Comparison of ENCODE assay signal across 8 mouse cellular contexts in genomic region chr1:134063086-134063772, GRCm38 (mm10). TPM values are rescaled to one million over a fixed set of nuclear protein-coding genes. Genes with fewer than 3 reads are reported as not detected.
A peak's percentile ranks its signal among the peaks of the same experiment; 100 is the strongest.
DNase-seq lines count a peak whose midpoint lies in the region; ATAC-seq and TF ChIP-seq lines count a peak whose summit lies in the region.

No protein-coding gene starts in this region.

- H3K9me3 ChIP-seq in intestine, postnatal 0 days (ENCODE audit: control insufficient read depth) = no peaks in the 10 kb centered on the region

- H3K79me2 ChIP-seq in liver, adult 2 months (ENCODE audit: control insufficient read depth, insufficient read depth, low read length) = no peaks in the 10 kb centered on the region

- 19% methylated on average over 33 of the region's 33 CpGs for WGBS in intestine, postnatal 0 days
- WGBS in liver, adult 2 months = 11% methylated on average over 33 of the region's 33 CpGs

- no peak for TF ChIP-seq POLR2A in liver, adult 2 months (IDR thresholded peaks at IDR 0.05; ENCODE audit: extremely low read depth, insufficient read depth, low read length)

- H3K27me3 ChIP-seq in intestine, postnatal 0 days (replicated peaks; ENCODE audit: control insufficient read depth, insufficient read depth, low read length) = no peaks in the 10 kb centered on the region
- H3K27me3 ChIP-seq in liver, adult 2 months (ENCODE audit: control insufficient read depth, insufficient read depth, low read length) = no peaks in the 10 kb centered on the region

- peak overlapping the region; percentile 79 for H3K27ac ChIP-seq in intestine, postnatal 0 days (ENCODE audit: low read depth, low read length)
- H3K27ac ChIP-seq in liver, adult 2 months (replicated peaks; ENCODE audit: insufficient read depth, low read depth, low read length) = peak overlapping the region; percentile 78

- H3K36me3 ChIP-seq in intestine, postnatal 0 days (ENCODE audit: control insufficient read depth, insufficient read depth) = no peaks in the 10 kb centered on the region
- H3K36me3 ChIP-seq in liver, adult 2 months (ENCODE audit: control insufficient read depth, insufficient read depth, low read length) = no peaks in the 10 kb centered on the region

- peaks cover 39% of the 10 kb centered on the region for H3K4me1 ChIP-seq in intestine, postnatal 0 days (replicated peaks; ENCODE audit: control insufficient read depth, insufficient read depth, low read length)
- H3K4me1 ChIP-seq in liver, adult 2 months (ENCODE audit: control insufficient read depth, insufficient read depth, low read length) = peaks cover 20% of the 10 kb centered on the region

- peak overlapping the region; percentile 22; the same call in 1 of the 2 replicates for H3K9ac ChIP-seq in intestine, postnatal 0 days (ENCODE audit: low read depth, low read length)
- H3K9ac ChIP-seq in liver, adult 2 months (ENCODE audit: low read depth, low read length) = peak overlapping the region; percentile 65

- H3K4me2 ChIP-seq in intestine, postnatal 0 days (replicated peaks; ENCODE audit: low read depth) = peak overlapping the region; percentile 30

- no peak for TF ChIP-seq CTCF in intestine, postnatal 0 days (IDR thresholded peaks at IDR 0.05; ENCODE audit: low read depth)
- no peak for TF ChIP-seq CTCF in liver, adult 2 months (IDR thresholded peaks at IDR 0.05; ENCODE audit: low read depth, low read length)

- peak; percentile 63 for DNase-seq in cerebellum, adult 11-12 months
- DNase-seq in cerebellum, adult 9-10 months = no peak
- peak; percentile 26 to 38 for DNase-seq in cerebellum, postnatal 36 days
- peak; percentile 37 to 68 for DNase-seq in gastrocnemius, postnatal 4 days (ENCODE audit: low spot score in 2 of 2)
- no peak for DNase-seq in liver, adult 2 months (ENCODE audit: extremely low read depth, low read depth, low spot score)
- peak; percentile 93 for DNase-seq in spleen, postnatal 36 days (ENCODE audit: low spot score in 2 of 2)

- ATAC-seq in intestine, postnatal 0 days = no peak
- peak; percentile 21 for ATAC-seq in monocyte, adult 5-6 weeks (replicated peaks; ENCODE audit: insufficient number of reproducible peaks, low FRiP score, low TSS enrichment, poor library complexity, severe bottlenecking)

- no peak overlapping the region for H3K4me3 ChIP-seq in intestine, postnatal 0 days (ENCODE audit: low read depth, low read length)
- H3K4me3 ChIP-seq in liver, adult 2 months (ENCODE audit: insufficient read depth, low read depth, low read length) = peak overlapping the region; percentile 35; the same call in 1 of the 2 replicates

RNA-seq across cellular contexts. Expression of gene Btg2, which starts 15.7 kb away (rescaled TPM):
- 10 to 100 TPM; 22.4 to 26.7 TPM for total RNA-seq in gastrocnemius, postnatal 4 days (2021)
- 30.0 and 32.6 TPM in 2 replicates for polyA plus RNA-seq in intestine, postnatal 0 days (2015; fragmentation: Nextera tagmentation; extraction: Ambion mirVana)
- 7.0 and 10.1 TPM in 2 replicates for total RNA-seq in liver, adult 2 months (2014; rRNA removed)
- 5.6 and 6.9 TPM in 2 replicates for polyA plus RNA-seq in liver, adult 2 months (2012; rRNA removed)
- 390 to 783 TPM (median 430 TPM) in 3 replicates for total RNA-seq in monocyte, adult 5-6 weeks (2017)

RNA-seq across cellular contexts. Expression of gene Fmod, which starts 26.2 kb away (rescaled TPM):
- 100 to 1,000 TPM; 108 to 184 TPM for total RNA-seq in gastrocnemius, postnatal 4 days (2021)
- 2.2 and 2.4 TPM in 2 replicates for polyA plus RNA-seq in intestine, postnatal 0 days (2015; fragmentation: Nextera tagmentation; extraction: Ambion mirVana)
- 0.46 and 0.54 TPM in 2 replicates for total RNA-seq in liver, adult 2 months (2014; rRNA removed)
- 0.99 and 1.6 TPM in 2 replicates for polyA plus RNA-seq in liver, adult 2 months (2012; rRNA removed)
- not detected in 3 replicates for total RNA-seq in monocyte, adult 5-6 weeks (2017)

RNA-seq across cellular contexts. Expression of gene Chit1, which starts 47.8 kb away (rescaled TPM):
- total RNA-seq in gastrocnemius, postnatal 4 days (2021) = under 1 TPM; 0.16 to 0.27 TPM
- polyA plus RNA-seq in intestine, postnatal 0 days (2015; fragmentation: Nextera tagmentation; extraction: Ambion mirVana) = 0.25 TPM in 1 of 2 replicates, not detected in the other
- not detected in 2 replicates for total RNA-seq in liver, adult 2 months (2014; rRNA removed)
- polyA plus RNA-seq in liver, adult 2 months (2012; rRNA removed) = not detected in 2 replicates
- total RNA-seq in monocyte, adult 5-6 weeks (2017) = 0.67 to 1.4 TPM (median 0.85 TPM) in 3 replicates

Comparison
In these comparisons a context has a peak if more than half of its experiments do, and no peak if none do; other contexts are left out.
1. DNase-seq: peak in cerebellum, adult 11-12 months (single experiment), cerebellum, postnatal 36 days (2 of 2), gastrocnemius, postnatal 4 days (2 of 2) and spleen, postnatal 36 days (2 of 2); none in cerebellum, adult 9-10 months (single experiment) and liver, adult 2 months (single experiment).
2. RNA of gene Btg2, which starts 15.7 kb away (total RNA-seq): 390 to 783 TPM in monocyte, adult 5-6 weeks; 22.4 to 26.7 TPM in gastrocnemius, postnatal 4 days and 7.0 to 10.1 TPM in liver, adult 2 months; every median in the first group is over 10 times any median in the second.
3. RNA of gene Fmod, which starts 26.2 kb away (total RNA-seq): 108 to 184 TPM in gastrocnemius, postnatal 4 days; 0.46 to 0.54 TPM in liver, adult 2 months and not detected in monocyte, adult 5-6 weeks; every median in the first group is over 10 times any median in the second.